Comparison of ENCODE assay signal across 8 mouse cellular contexts in the genomic region with DNA sequence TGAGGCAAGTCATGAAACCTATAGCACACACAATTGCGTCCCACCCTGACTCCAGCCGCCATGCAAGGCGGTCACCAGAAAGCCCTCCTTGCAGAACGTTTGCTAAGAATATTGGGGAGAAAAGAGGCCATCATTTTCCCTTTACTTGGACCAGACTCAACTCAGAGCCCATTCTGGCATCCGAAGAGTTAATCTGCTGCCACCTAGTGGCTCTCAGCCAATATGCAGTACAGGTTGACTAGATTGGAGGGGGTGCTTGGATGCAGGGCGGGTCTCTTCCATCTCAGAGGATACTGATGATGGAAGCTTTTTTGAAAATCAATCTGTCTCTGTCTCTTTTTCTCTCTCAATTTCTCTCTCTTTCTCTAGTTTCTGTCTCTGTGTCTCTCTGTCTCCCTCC.
A peak's percentile ranks its signal among the peaks of the same experiment; 100 is the strongest.
DNase-seq lines count a peak whose midpoint lies in the region; ATAC-seq and TF ChIP-seq lines count a peak whose summit lies in the region.

No protein-coding gene starts in this region.

- peak; percentile 92 for ATAC-seq in forebrain, embryonic 11.5 days (replicated peaks; ENCODE audit: low FRiP score)
- ATAC-seq in hindbrain, embryonic 15.5 days (ENCODE audit: low FRiP score, low read depth), result peak; percentile 92
- ATAC-seq in megakaryocyte-erythroid progenitor cell, adult 5-6 weeks (replicated peaks; ENCODE audit: low FRiP score, low TSS enrichment, poor library complexity, severe bottlenecking), result peak; percentile 83

- H3K4me1 ChIP-seq in E14TG2a.4 (replicated peaks; ENCODE audit: low read depth, low read length), result peaks cover 20% of the 10 kb centered on the region
- H3K4me1 ChIP-seq in forebrain, embryonic 11.5 days (replicated peaks; ENCODE audit: control insufficient read depth, insufficient read depth, low read length), result 0 out of 2 replicates have a peak, but pooled peaks cover 2% of the 10 kb centered on the region
- peaks cover 12% of the 10 kb centered on the region for H3K4me1 ChIP-seq in hindbrain, embryonic 15.5 days (replicated peaks)
- H3K4me1 ChIP-seq in spleen, adult 2 months (ENCODE audit: control insufficient read depth, insufficient read depth, insufficient read length), result no peaks in the 10 kb centered on the region

- TF ChIP-seq CTCF in E14TG2a.4 (conservative IDR thresholded peaks at IDR 0.05; ENCODE audit: low read length), result peak; percentile 75
- TF ChIP-seq CTCF in spleen, adult 2 months (IDR thresholded peaks at IDR 0.05; ENCODE audit: extremely low read depth, insufficient read depth, insufficient read length, insufficient replicate concordance), result peak; percentile 51; the same call in 1 of the 2 replicates

- H3K4me2 ChIP-seq in forebrain, embryonic 11.5 days (ENCODE audit: low read depth, low read length, severe bottlenecking), result peak overlapping the region; percentile 35; the same call in 1 of the 2 replicates
- H3K4me2 ChIP-seq in hindbrain, embryonic 15.5 days, result peak overlapping the region; percentile 64

- H3K9ac ChIP-seq in forebrain, embryonic 11.5 days (ENCODE audit: low read length), result no peak overlapping the region
- no peak overlapping the region for H3K9ac ChIP-seq in hindbrain, embryonic 15.5 days

- H3K27me3 ChIP-seq in E14TG2a.4 (ENCODE audit: insufficient read depth, low read length), result no peaks in the 10 kb centered on the region
- no peaks in the 10 kb centered on the region for H3K27me3 ChIP-seq in forebrain, embryonic 11.5 days (ENCODE audit: control insufficient read depth, insufficient read depth, low read length)
- H3K27me3 ChIP-seq in hindbrain, embryonic 15.5 days, result no peaks in the 10 kb centered on the region
- H3K27me3 ChIP-seq in spleen, adult 2 months (ENCODE audit: control insufficient read depth, insufficient read depth, low read length), result no peaks in the 10 kb centered on the region

- DNase-seq in c-Kit-positive CD71-positive TER-119-negative erythroid progenitor cells, embryonic 14.5 days (ENCODE audit: low read depth), result peak; percentile 48
- DNase-seq in forebrain, embryonic 11.5 days (ENCODE audit: low spot score), result peak; percentile 90
- peak; percentile 24 for DNase-seq in left cerebral cortex, adult 11 months (ENCODE audit: low spot score)
- peak; percentile 33 to 48 for DNase-seq in spleen, adult 2 months (ENCODE audit: low read depth in 1 of 2, low spot score in 2 of 2)
- DNase-seq in urinary bladder, postnatal 36 days (ENCODE audit: low spot score in 2 of 2), result no peak

- H3K36me3 ChIP-seq in E14TG2a.4 (ENCODE audit: insufficient read depth, low read length), result no peaks in the 10 kb centered on the region
- H3K36me3 ChIP-seq in forebrain, embryonic 11.5 days (ENCODE audit: control insufficient read depth, insufficient read depth, low read length), result no peaks in the 10 kb centered on the region
- no peaks in the 10 kb centered on the region for H3K36me3 ChIP-seq in hindbrain, embryonic 15.5 days
- H3K36me3 ChIP-seq in spleen, adult 2 months (ENCODE audit: control insufficient read depth, insufficient read depth, low read length), result no peaks in the 10 kb centered on the region

- 4% methylated on average over 6 of the region's 6 CpGs for WGBS in forebrain, embryonic 11.5 days
- WGBS in hindbrain, embryonic 15.5 days, result 4% methylated on average over 6 of the region's 6 CpGs
- WGBS in spleen, adult 2 months, result 6% methylated on average over 6 of the region's 6 CpGs

- no peak for TF ChIP-seq POLR2A in spleen, adult 2 months (IDR thresholded peaks at IDR 0.05; ENCODE audit: low read depth, low read length)

- no peak overlapping the region for H3K4me3 ChIP-seq in E14TG2a.4 (replicated peaks; ENCODE audit: low read length)
- H3K4me3 ChIP-seq in forebrain, embryonic 11.5 days (ENCODE audit: low read depth, low read length), result no peak overlapping the region; the same call in 1 of the 2 replicates
- H3K4me3 ChIP-seq in hindbrain, embryonic 15.5 days, result peak overlapping the region; percentile 33; the same call in 1 of the 2 replicates
- H3K4me3 ChIP-seq in spleen, adult 2 months (ENCODE audit: extremely low read depth, insufficient read depth, insufficient read length), result no peak overlapping the region

- no peaks in the 10 kb centered on the region for H3K9me3 ChIP-seq in E14TG2a.4 (ENCODE audit: low read length)
- no peaks in the 10 kb centered on the region for H3K9me3 ChIP-seq in forebrain, embryonic 11.5 days (ENCODE audit: control insufficient read depth, low read length)
- H3K9me3 ChIP-seq in hindbrain, embryonic 15.5 days, result no peaks in the 10 kb centered on the region

- peak overlapping the region; percentile 39; the same call in 1 of the 2 replicates for H3K27ac ChIP-seq in forebrain, embryonic 11.5 days (ENCODE audit: low read depth, low read length)
- no peak overlapping the region for H3K27ac ChIP-seq in hindbrain, embryonic 15.5 days (replicated peaks)
- H3K27ac ChIP-seq in spleen, adult 2 months (ENCODE audit: insufficient read depth, low read length), result no peak overlapping the region

Comparison
In these comparisons a context has a peak if more than half of its experiments do, and no peak if none do; other contexts are left out.
1. DNase-seq: peak in c-Kit-positive CD71-positive TER-119-negative erythroid progenitor cells, embryonic 14.5 days (single experiment), forebrain, embryonic 11.5 days (single experiment), left cerebral cortex, adult 11 months (single experiment) and spleen, adult 2 months (2 of 2); none in urinary bladder, postnatal 36 days (0 of 2).
2. Peak in every context shown above with its lines, with median percentiles within 50 percentile points of each other: ATAC-seq.